Mouse (Mus musculus): ENCODE data around the gene Ccl4. TPM values are rescaled to one million over a fixed set of nuclear protein-coding genes. Genes with fewer than 3 reads are reported as not detected.

Ccl4 gene
- total and polyA plus RNA-seq, 2 experiments = 1.1 TPM; not detected in 1

DNA sequence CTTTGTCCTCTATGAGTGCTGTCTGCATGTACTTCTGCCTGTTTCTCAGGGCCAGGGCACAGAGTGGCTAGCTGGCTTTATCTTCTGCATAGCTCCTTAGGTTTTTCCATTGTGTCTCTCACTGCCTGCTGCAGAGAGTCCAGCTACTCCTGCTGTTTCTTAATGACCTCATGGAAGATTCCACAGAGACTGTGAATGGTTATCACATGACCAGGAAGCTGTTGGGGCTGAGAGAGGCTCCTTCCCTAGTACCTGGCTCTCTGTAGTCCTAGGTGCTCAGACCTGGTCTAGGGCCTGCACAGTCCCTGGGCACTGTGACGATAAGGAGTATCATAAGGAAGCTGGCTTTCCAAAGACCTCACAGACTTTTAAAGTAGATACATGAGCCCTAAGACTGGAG is 31.8 kb upstream of the Ccl4 start:
- H3K27me3 ChIP-seq (ENCODE audit: control insufficient read depth, insufficient read depth, low read length) = no peaks in the 10 kb centered on the region
- no peak overlapping the region for H3K4me3 ChIP-seq (ENCODE audit: insufficient read depth, low read depth, low read length)
- no peaks in the 10 kb centered on the region for H3K4me1 ChIP-seq (ENCODE audit: control insufficient read depth, insufficient read depth, low read length)
- H3K27ac ChIP-seq (replicated peaks; ENCODE audit: insufficient read depth, low read depth, low read length) = no peak overlapping the region
- 91% methylated on average over 1 of the region's 1 CpGs for WGBS
- no peaks in the 10 kb centered on the region for H3K79me2 ChIP-seq (ENCODE audit: control insufficient read depth, insufficient read depth, low read length)
- no peak overlapping the region for H3K9ac ChIP-seq (ENCODE audit: low read depth, low read length)
- TF ChIP-seq CTCF (IDR thresholded peaks at IDR 0.05; ENCODE audit: low read depth, low read length) = no peak
- TF ChIP-seq POLR2A (IDR thresholded peaks at IDR 0.05; ENCODE audit: extremely low read depth, insufficient read depth, low read length) = no peak
- DNase-seq (ENCODE audit: extremely low read depth, low read depth, low spot score) = no peak
- H3K36me3 ChIP-seq (ENCODE audit: control insufficient read depth, insufficient read depth, low read length) = no peaks in the 10 kb centered on the region

DNA sequence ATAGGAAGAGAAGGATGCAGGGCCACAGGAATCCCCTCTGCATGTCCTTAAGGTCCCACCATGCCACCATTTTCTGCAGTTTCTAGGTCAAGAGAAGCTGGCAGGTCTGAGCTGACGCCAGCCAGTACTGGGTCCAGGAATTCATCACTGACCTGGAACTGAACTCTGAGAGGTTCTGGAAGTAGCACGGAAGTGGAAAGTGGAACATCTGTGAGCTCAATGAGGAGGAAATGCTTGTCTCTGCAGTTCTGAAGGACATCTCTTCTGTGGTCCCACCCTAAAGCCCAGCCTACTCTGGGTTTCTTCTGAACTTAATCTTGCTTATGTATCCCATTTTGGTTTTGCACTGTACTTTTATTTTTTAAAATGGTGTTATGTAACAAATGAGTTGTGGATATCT is 31.3 kb upstream of the Ccl4 start:
- WGBS = 61% methylated on average over 2 of the region's 2 CpGs
- no peak for TF ChIP-seq POLR2A (IDR thresholded peaks at IDR 0.05; ENCODE audit: extremely low read depth, insufficient read depth, low read length)
- no peak overlapping the region for H3K27ac ChIP-seq (replicated peaks; ENCODE audit: insufficient read depth, low read depth, low read length)
- no peak overlapping the region for H3K4me3 ChIP-seq (ENCODE audit: insufficient read depth, low read depth, low read length)
- no peaks in the 10 kb centered on the region for H3K27me3 ChIP-seq (ENCODE audit: control insufficient read depth, insufficient read depth, low read length)
- H3K9ac ChIP-seq (ENCODE audit: low read depth, low read length) = no peak overlapping the region
- no peaks in the 10 kb centered on the region for H3K79me2 ChIP-seq (ENCODE audit: control insufficient read depth, insufficient read depth, low read length)
- peak; percentile 26 for DNase-seq (ENCODE audit: extremely low read depth, low read depth, low spot score)
- H3K4me1 ChIP-seq (ENCODE audit: control insufficient read depth, insufficient read depth, low read length) = no peaks in the 10 kb centered on the region
- no peaks in the 10 kb centered on the region for H3K36me3 ChIP-seq (ENCODE audit: control insufficient read depth, insufficient read depth, low read length)

DNA sequence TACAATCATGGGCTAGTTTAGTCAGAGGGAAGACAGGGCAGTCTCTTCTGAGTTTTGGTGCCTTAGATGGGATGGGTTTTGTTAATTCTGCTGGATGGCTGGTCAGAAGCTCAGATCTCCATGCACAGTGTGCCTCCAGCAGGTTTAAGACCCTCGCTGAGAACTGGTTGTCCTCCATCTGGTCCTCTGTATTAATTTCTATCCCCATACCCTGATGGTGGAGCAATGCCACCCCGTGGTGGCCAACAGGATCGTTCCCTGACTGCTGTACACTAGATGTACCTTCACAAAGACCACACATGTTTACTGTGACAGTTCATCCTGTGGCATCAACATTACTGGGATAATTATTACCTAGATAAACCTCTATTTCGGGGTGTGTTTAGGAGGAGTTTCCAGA is 29.6 kb upstream of the Ccl4 start:
- Histone ChIP-seq H3K27ac (replicated peaks; ENCODE audit: insufficient read depth, low read depth, low read length) (no peak overlapping the region), H3K79me2 (ENCODE audit: control insufficient read depth, insufficient read depth, low read length) (no peaks in the 10 kb centered on the region), H3K27me3 (ENCODE audit: control insufficient read depth, insufficient read depth, low read length) (no peaks in the 10 kb centered on the region), H3K4me1 (ENCODE audit: control insufficient read depth, insufficient read depth, low read length) (no peaks in the 10 kb centered on the region), H3K9ac (ENCODE audit: low read depth, low read length) (no peak overlapping the region), H3K36me3 (ENCODE audit: control insufficient read depth, insufficient read depth, low read length) (no peaks in the 10 kb centered on the region), H3K4me3 (ENCODE audit: insufficient read depth, low read depth, low read length) (no peak overlapping the region)
- WGBS = 28% methylated on average over 4 of the region's 4 CpGs
- DNase-seq (ENCODE audit: extremely low read depth, low read depth, low spot score) = peak; percentile 33
- TF ChIP-seq POLR2A (IDR thresholded peaks at IDR 0.05; ENCODE audit: extremely low read depth, insufficient read depth, low read length) (no peak), CTCF (IDR thresholded peaks at IDR 0.05; ENCODE audit: low read depth, low read length) (peak; percentile 70)

GRCm38 (mm10) chr11:83634425-83634824 is 28.0 kb upstream of the Ccl4 start:
- DNase-seq (ENCODE audit: extremely low read depth, low read depth, low spot score) = no peak
- H3K4me1 ChIP-seq (ENCODE audit: control insufficient read depth, insufficient read depth, low read length) = no peaks in the 10 kb centered on the region
- H3K9ac ChIP-seq (ENCODE audit: low read depth, low read length) = no peak overlapping the region
- no peak overlapping the region for H3K4me3 ChIP-seq (ENCODE audit: insufficient read depth, low read depth, low read length)
- no peak for TF ChIP-seq CTCF (IDR thresholded peaks at IDR 0.05; ENCODE audit: low read depth, low read length)
- TF ChIP-seq POLR2A (IDR thresholded peaks at IDR 0.05; ENCODE audit: extremely low read depth, insufficient read depth, low read length) = no peak
- H3K27ac ChIP-seq (replicated peaks; ENCODE audit: insufficient read depth, low read depth, low read length) = no peak overlapping the region
- WGBS = 69% methylated on average over 4 of the region's 4 CpGs
- no peaks in the 10 kb centered on the region for H3K79me2 ChIP-seq (ENCODE audit: control insufficient read depth, insufficient read depth, low read length)
- H3K36me3 ChIP-seq (ENCODE audit: control insufficient read depth, insufficient read depth, low read length) = no peaks in the 10 kb centered on the region
- no peaks in the 10 kb centered on the region for H3K27me3 ChIP-seq (ENCODE audit: control insufficient read depth, insufficient read depth, low read length)

DNA sequence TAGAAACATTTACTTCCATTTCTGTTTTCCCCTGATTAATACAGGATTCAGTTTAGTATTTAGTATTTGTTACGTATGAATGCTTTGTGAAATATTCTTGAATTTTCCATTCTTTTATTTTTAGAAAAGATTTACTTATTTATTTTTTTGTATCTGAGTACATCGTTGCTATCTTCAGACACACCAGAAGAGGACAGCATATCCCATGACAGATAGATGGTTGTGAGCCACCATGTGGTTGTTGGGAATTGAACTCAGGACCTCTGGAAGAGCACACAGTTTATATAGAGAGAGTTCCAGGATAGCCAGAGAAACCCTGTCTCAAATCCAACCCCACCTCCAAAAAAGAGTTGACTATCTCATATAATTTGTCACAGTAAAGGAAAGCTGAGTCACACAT is 27.5 kb upstream of the Ccl4 start:
- no peak overlapping the region for H3K4me3 ChIP-seq (ENCODE audit: insufficient read depth, low read depth, low read length)
- TF ChIP-seq CTCF (IDR thresholded peaks at IDR 0.05; ENCODE audit: low read depth, low read length) (0 out of 2 replicates have a peak, but pooled peaks have one; percentile 18), POLR2A (IDR thresholded peaks at IDR 0.05; ENCODE audit: extremely low read depth, insufficient read depth, low read length) (no peak)
- no peak overlapping the region for H3K27ac ChIP-seq (replicated peaks; ENCODE audit: insufficient read depth, low read depth, low read length)
- no peak for DNase-seq (ENCODE audit: extremely low read depth, low read depth, low spot score)
- 93% methylated on average over 2 of the region's 2 CpGs for WGBS
- no peaks in the 10 kb centered on the region for H3K36me3 ChIP-seq (ENCODE audit: control insufficient read depth, insufficient read depth, low read length)
- no peaks in the 10 kb centered on the region for H3K79me2 ChIP-seq (ENCODE audit: control insufficient read depth, insufficient read depth, low read length)
- H3K27me3 ChIP-seq (ENCODE audit: control insufficient read depth, insufficient read depth, low read length) = no peaks in the 10 kb centered on the region
- no peak overlapping the region for H3K9ac ChIP-seq (ENCODE audit: low read depth, low read length)
- no peaks in the 10 kb centered on the region for H3K4me1 ChIP-seq (ENCODE audit: control insufficient read depth, insufficient read depth, low read length)

GRCm38 (mm10) chr11:83636742-83637235 is 25.6 kb upstream of the Ccl4 start:
- 92% methylated on average over 1 of the region's 1 CpGs for WGBS
- TF ChIP-seq CTCF (IDR thresholded peaks at IDR 0.05; ENCODE audit: low read depth, low read length) = no peak
- no peak for TF ChIP-seq POLR2A (IDR thresholded peaks at IDR 0.05; ENCODE audit: extremely low read depth, insufficient read depth, low read length)
- no peaks in the 10 kb centered on the region for H3K36me3 ChIP-seq (ENCODE audit: control insufficient read depth, insufficient read depth, low read length)
- H3K4me1 ChIP-seq (ENCODE audit: control insufficient read depth, insufficient read depth, low read length) = no peaks in the 10 kb centered on the region
- H3K9ac ChIP-seq (ENCODE audit: low read depth, low read length) = no peak overlapping the region
- no peaks in the 10 kb centered on the region for H3K79me2 ChIP-seq (ENCODE audit: control insufficient read depth, insufficient read depth, low read length)
- no peak overlapping the region for H3K4me3 ChIP-seq (ENCODE audit: insufficient read depth, low read depth, low read length)
- no peak for DNase-seq (ENCODE audit: extremely low read depth, low read depth, low spot score)
- no peaks in the 10 kb centered on the region for H3K27me3 ChIP-seq (ENCODE audit: control insufficient read depth, insufficient read depth, low read length)
- no peak overlapping the region for H3K27ac ChIP-seq (replicated peaks; ENCODE audit: insufficient read depth, low read depth, low read length)

Data from liver, adult 2 months (tissue).